Mouse (Mus musculus): ENCODE results near the gene Sh3gl1. TPM values are rescaled to one million over a fixed set of nuclear protein-coding genes. Genes with fewer than 3 reads are reported as not detected.

Gene Sh3gl1
- polyA plus RNA-seq, 1 experiment from 2014 or later = 97.1 TPM

DNA sequence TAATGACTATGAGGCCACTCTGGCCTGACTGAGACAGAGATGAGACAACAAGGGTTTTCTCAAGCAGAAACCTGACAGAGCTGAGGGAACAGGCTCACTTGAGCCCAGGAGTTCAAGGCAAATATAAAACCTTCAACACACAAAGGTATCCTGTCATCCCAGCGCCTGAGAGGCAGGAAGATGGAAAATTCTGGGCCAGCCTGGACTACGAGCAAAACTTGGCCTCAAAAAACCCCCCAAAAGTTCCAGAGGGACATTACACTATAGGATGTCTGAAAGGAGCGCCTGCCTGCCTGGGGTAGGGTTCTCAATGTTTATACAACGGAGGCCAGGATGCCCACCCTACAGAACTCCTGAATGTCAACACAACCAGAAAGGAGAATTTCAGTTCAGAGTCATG is 1.2 kb downstream of the Sh3gl1 start:
- ATAC-seq = no peak
- WGBS = 51% methylated on average over 4 of the region's 4 CpGs
- Histone ChIP-seq H3K4me1 (ENCODE audit: insufficient read depth, low read depth, low read length) (peaks cover 14% of the 10 kb centered on the region; the same call in 1 of the 2 replicates), H3K27ac (ENCODE audit: low read length) (no peak overlapping the region), H3K36me3 (ENCODE audit: insufficient read depth, low read length) (no peaks in the 10 kb centered on the region), H3K9me3 (ENCODE audit: low read length) (no peaks in the 10 kb centered on the region), H3K4me2 (replicated peaks; ENCODE audit: low read depth, low read length) (peak overlapping the region; percentile 73), H3K4me3 (ENCODE audit: low read depth, low read length) (peak overlapping the region; percentile 88; the same call in 1 of the 2 replicates), H3K9ac (replicated peaks; ENCODE audit: low read depth) (peak overlapping the region; percentile 16; the same call in 1 of the 2 replicates), H3K27me3 (replicated peaks; ENCODE audit: insufficient read depth, low read length) (no peaks in the 10 kb centered on the region)
- TF ChIP-seq CTCF (IDR thresholded peaks at IDR 0.05) = no peak
- TF ChIP-seq EP300 (IDR thresholded peaks at IDR 0.05) = no peak
- no peak for DNase-seq (ENCODE audit: low spot score)

DNA sequence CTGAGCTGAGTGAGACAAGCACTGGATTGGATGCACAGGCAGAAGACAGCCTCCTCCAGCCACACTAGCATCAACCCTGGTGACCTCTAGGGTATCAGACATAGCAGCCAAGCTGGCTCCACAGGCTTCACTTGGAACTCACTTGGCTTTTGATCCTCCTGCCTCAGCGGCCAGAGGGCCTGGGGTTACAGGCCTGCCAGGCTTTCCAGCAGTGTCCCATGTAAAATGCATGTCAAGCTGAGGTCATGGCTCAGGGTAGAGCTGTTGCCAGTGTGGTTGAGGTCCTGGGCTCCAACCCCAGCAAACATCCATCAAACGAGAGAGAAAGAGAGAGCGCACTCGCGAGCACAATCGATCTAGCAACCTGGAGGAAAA is 1.7 kb downstream of the Sh3gl1 start:
- peaks cover 14% of the 10 kb centered on the region; the same call in 1 of the 2 replicates for H3K4me1 ChIP-seq (ENCODE audit: insufficient read depth, low read depth, low read length)
- no peak overlapping the region for H3K27ac ChIP-seq (ENCODE audit: low read length)
- 81% methylated on average over 6 of the region's 6 CpGs for WGBS

DNA sequence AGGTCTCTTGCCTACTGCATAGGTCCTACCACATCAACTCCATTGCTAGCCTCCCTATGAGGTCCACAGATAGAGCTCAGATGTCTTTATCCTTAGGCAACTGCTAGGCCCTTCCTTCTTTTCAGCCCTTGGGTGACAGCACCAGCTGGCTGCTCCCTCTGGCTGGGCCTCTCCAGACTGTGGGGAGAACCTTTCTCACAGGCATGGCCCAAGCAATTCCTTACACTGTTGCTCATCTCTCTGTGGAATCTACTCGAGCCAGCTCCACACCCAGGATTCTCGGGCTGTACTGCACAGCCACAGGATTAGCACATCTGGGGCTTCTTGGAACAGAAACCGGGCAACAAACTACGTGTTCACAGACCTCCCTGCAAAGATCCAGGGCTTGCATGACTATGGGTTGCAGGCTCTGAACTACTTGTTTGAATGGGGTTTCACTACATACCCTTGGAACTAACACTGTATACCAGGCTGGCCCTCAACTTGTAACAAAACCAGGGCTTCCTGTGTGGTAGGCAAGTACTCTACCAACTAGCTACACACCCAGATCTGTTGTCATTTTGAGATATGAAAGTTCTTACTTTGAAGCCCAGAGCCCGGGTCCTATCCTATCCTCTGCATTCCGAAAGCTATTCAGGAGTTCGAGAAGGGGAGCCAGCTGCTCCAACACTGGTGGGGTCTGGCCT is 2.3 kb downstream of the Sh3gl1 start:
- no peak for ATAC-seq
- H3K27me3 ChIP-seq (replicated peaks; ENCODE audit: insufficient read depth, low read length) = no peaks in the 10 kb centered on the region
- 80% methylated on average over 7 of the region's 7 CpGs for WGBS
- no peak overlapping the region for H3K27ac ChIP-seq (ENCODE audit: low read length)
- H3K4me1 ChIP-seq (ENCODE audit: insufficient read depth, low read depth, low read length) = peaks cover 14% of the 10 kb centered on the region; the same call in 1 of the 2 replicates
- no peak for TF ChIP-seq CTCF (IDR thresholded peaks at IDR 0.05)
- TF ChIP-seq EP300 (IDR thresholded peaks at IDR 0.05) = no peak
- no peak overlapping the region for H3K4me3 ChIP-seq (ENCODE audit: low read depth, low read length)
- no peak for DNase-seq (ENCODE audit: low spot score)
- H3K9ac ChIP-seq (replicated peaks; ENCODE audit: low read depth) = no peak overlapping the region
- H3K36me3 ChIP-seq (ENCODE audit: insufficient read depth, low read length) = no peaks in the 10 kb centered on the region
- no peaks in the 10 kb centered on the region for H3K9me3 ChIP-seq (ENCODE audit: low read length)
- H3K4me2 ChIP-seq (replicated peaks; ENCODE audit: low read depth, low read length) = no peak overlapping the region

More for the DNA sequence above, 1.7 kb downstream of the Sh3gl1 start:
- no peaks in the 10 kb centered on the region for H3K36me3 ChIP-seq (ENCODE audit: insufficient read depth, low read length)
- ATAC-seq (no peak), DNase-seq (ENCODE audit: low spot score) (no peak)
- H3K9ac ChIP-seq (replicated peaks; ENCODE audit: low read depth) = no peak overlapping the region
- peak overlapping the region; percentile 73 for H3K4me2 ChIP-seq (replicated peaks; ENCODE audit: low read depth, low read length)
- no peaks in the 10 kb centered on the region for H3K9me3 ChIP-seq (ENCODE audit: low read length)
- no peak overlapping the region for H3K4me3 ChIP-seq (ENCODE audit: low read depth, low read length)
- no peak for TF ChIP-seq EP300 (IDR thresholded peaks at IDR 0.05)
- no peak for TF ChIP-seq CTCF (IDR thresholded peaks at IDR 0.05)
- H3K27me3 ChIP-seq (replicated peaks; ENCODE audit: insufficient read depth, low read length) = no peaks in the 10 kb centered on the region

DNA sequence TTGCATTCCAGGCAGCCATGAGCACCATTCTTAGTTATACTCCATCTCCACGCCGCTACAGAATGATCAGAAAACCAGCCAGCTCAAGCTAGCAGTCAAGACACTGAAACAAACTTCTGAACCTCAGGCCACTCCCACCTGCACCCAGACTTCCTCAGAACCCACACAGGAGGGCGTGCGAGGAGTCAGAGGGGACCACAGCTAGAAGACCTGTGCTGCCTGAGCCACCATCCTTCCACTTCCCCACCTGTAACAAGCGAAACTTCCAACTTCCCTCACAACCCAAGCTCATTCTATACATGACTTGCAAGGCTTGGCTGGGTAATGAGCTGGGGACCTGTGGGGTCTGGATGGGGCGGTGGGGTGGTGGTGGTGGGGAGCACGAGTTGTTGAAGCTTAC is 3.6 kb downstream of the Sh3gl1 start:
- Histone ChIP-seq H3K4me2 (replicated peaks; ENCODE audit: low read depth, low read length) (no peak overlapping the region), H3K4me1 (ENCODE audit: insufficient read depth, low read depth, low read length) (peaks cover 14% of the 10 kb centered on the region; the same call in 1 of the 2 replicates)
- WGBS = 66% methylated on average over 7 of the region's 7 CpGs

DNA sequence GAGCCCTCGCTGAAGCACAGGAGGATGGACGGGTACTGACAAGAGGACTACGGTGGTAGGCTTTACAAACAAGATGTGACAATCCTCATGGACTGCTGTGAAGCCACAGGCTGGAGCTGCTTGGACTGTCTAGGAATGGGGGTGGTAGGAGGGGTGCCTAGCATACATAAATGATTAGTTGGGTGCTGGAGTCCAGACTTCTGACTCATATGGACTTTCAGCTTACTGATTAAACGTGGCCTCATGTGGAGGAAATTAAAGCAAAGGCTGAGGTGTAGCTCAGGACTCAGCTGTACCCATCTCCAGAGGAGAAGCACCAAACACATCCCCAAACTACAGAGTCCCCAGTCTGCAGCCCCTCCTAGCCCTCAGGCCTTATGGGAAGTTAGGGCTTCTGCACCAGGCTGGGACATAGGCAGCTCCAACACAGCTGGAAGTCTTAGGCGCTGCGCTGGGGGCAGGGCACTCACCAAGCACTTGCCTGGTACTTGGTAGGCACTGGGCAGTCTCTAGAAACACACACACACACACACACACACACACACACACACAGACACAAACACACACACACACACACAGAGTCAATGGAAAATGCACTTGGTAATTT is 4.2 kb downstream of the Sh3gl1 start:
- DNase-seq (ENCODE audit: low spot score) (no peak), ATAC-seq (no peak)
- Histone ChIP-seq H3K4me2 (replicated peaks; ENCODE audit: low read depth, low read length) (no peak overlapping the region), H3K27me3 (replicated peaks; ENCODE audit: insufficient read depth, low read length) (no peaks in the 10 kb centered on the region), H3K9ac (replicated peaks; ENCODE audit: low read depth) (no peak overlapping the region), H3K27ac (ENCODE audit: low read length) (no peak overlapping the region), H3K4me1 (ENCODE audit: insufficient read depth, low read depth, low read length) (peaks cover 14% of the 10 kb centered on the region; the same call in 1 of the 2 replicates), H3K36me3 (ENCODE audit: insufficient read depth, low read length) (no peaks in the 10 kb centered on the region), H3K4me3 (ENCODE audit: low read depth, low read length) (no peak overlapping the region), H3K9me3 (ENCODE audit: low read length) (no peaks in the 10 kb centered on the region)
- WGBS = 68% methylated on average over 6 of the region's 6 CpGs
- TF ChIP-seq EP300 (IDR thresholded peaks at IDR 0.05) (no peak), CTCF (IDR thresholded peaks at IDR 0.05) (no peak)

More for the DNA sequence above, 3.6 kb downstream of the Sh3gl1 start:
- no peak for ATAC-seq
- TF ChIP-seq CTCF (IDR thresholded peaks at IDR 0.05) (no peak), EP300 (IDR thresholded peaks at IDR 0.05) (no peak)
- H3K27me3 ChIP-seq (replicated peaks; ENCODE audit: insufficient read depth, low read length) = no peaks in the 10 kb centered on the region
- H3K36me3 ChIP-seq (ENCODE audit: insufficient read depth, low read length) = no peaks in the 10 kb centered on the region
- no peak for DNase-seq (ENCODE audit: low spot score)
- H3K4me3 ChIP-seq (ENCODE audit: low read depth, low read length) = no peak overlapping the region
- H3K9me3 ChIP-seq (ENCODE audit: low read length) = no peaks in the 10 kb centered on the region
- no peak overlapping the region for H3K27ac ChIP-seq (ENCODE audit: low read length)
- no peak overlapping the region for H3K9ac ChIP-seq (replicated peaks; ENCODE audit: low read depth)

DNA sequence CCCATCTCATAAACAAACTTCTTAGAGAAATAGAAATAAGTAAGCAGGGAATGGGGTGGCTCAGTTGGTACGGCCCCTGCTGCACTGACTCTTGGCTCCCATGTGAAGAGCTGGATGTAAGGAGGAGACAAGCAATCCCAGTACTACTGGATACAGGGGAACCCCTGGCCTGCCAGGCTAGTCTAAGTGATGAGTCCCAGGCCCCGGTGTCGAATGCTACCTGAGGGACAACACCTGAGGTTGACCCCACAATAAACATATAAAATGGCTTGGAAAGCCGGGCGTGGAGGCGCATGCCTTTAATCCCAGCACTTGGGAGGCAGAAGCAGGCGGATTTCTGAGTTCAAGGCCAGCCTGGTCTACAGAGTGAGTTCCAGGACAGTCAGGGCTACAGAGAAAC is 5.0 kb downstream of the Sh3gl1 start:
- no peak overlapping the region for H3K27ac ChIP-seq (ENCODE audit: low read length)
- DNase-seq (ENCODE audit: low spot score) (no peak), ATAC-seq (no peak)
- no peaks in the 10 kb centered on the region for H3K9me3 ChIP-seq (ENCODE audit: low read length)
- H3K9ac ChIP-seq (replicated peaks; ENCODE audit: low read depth) = no peak overlapping the region
- no peak overlapping the region for H3K4me3 ChIP-seq (ENCODE audit: low read depth, low read length)
- peaks cover 11% of the 10 kb centered on the region; the same call in 1 of the 2 replicates for H3K4me1 ChIP-seq (ENCODE audit: insufficient read depth, low read depth, low read length)
- WGBS = 92% methylated on average over 7 of the region's 7 CpGs
- H3K4me2 ChIP-seq (replicated peaks; ENCODE audit: low read depth, low read length) = no peak overlapping the region
- H3K36me3 ChIP-seq (ENCODE audit: insufficient read depth, low read length) = no peaks in the 10 kb centered on the region
- no peak for TF ChIP-seq CTCF (IDR thresholded peaks at IDR 0.05)
- TF ChIP-seq EP300 (IDR thresholded peaks at IDR 0.05) = no peak
- H3K27me3 ChIP-seq (replicated peaks; ENCODE audit: insufficient read depth, low read length) = no peaks in the 10 kb centered on the region

All from lung, postnatal 0 days (tissue).